Mouse (Mus musculus) splenic B cell, adult 2 months (primary cell): ENCODE data around the gene Thap11.

Source experiments
- DNase-seq: peaks from one replicate; pipeline ENCODE4 v3.0.0-alpha.2; 2011; ENCODE audit warnings: low read depth, low spot score
- H3K27me3 ChIP-seq: 2 replicates; pipeline ENCODE4 v1.6.1; 2012; ENCODE audit warnings: mild to moderate bottlenecking, low read length, moderate library complexity, mixed read lengths; ENCODE audit not compliant: control insufficient read depth, poor library complexity, insufficient read depth, severe bottlenecking
- H3K36me3 ChIP-seq: 2 replicates; pipeline ENCODE4 v1.6.1; 2012; ENCODE audit warnings: mild to moderate bottlenecking, low read length, moderate library complexity, mixed read lengths; ENCODE audit not compliant: control insufficient read depth, poor library complexity, insufficient read depth, severe bottlenecking

The Thap11 gene

DNA sequence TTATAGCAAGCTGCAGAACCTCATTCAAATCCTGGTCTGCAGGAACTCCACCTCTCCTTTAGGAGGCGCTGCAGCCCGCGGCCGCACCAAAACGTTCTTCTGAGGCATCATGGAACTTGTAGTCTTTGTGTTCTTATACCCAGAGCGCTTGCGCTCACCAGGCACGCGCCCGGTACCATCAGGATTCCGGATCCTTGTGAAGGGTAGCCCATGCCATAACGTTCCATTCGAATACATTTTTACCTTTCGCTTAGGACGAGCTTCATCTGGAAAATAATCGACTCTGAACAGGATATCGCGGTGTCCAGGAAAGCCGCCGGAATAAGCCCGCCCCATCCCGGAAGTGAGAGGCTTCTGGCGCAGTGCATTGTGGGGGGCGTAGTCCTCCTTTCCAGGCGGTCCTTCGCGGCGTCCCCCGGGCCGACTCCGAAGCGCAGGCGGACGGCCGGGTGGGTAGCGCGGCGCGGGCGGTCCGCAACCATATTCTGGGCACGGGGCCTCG, at the start of gene Thap11:
Gene Thap11, plus strand, starts transcription at position 418 of the 502 bp plus-strand sequence.
- no peaks in the 10 kb centered on the region for H3K36me3 ChIP-seq
- no peaks in the 10 kb centered on the region for H3K27me3 ChIP-seq
- peak; percentile 92 for DNase-seq

DNA sequence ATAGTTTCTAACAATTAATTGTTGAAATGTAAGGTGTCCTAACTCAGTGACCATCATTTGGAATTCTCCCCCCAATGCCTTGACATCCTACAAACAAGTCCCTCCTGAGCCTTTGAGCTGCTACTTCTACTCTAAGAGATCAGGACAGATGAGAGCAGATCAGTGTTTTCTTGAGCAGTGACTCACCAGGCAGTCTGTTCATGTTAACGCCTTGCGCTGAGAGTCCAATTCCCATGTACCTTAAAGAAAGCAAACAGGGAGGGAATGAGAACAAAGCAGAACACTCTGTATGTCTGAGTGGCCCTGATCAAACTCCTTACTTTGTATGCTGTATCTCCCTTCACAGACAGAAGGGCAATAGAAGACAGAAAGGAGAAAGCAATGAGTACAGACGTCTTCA, 49.6 kb upstream of the Thap11 start:
- DNase-seq, result no peak
- Histone ChIP-seq H3K36me3 (0 out of 2 replicates have a peak, but pooled peaks cover 4% of the 10 kb centered on the region), H3K27me3 (no peaks in the 10 kb centered on the region)

DNA sequence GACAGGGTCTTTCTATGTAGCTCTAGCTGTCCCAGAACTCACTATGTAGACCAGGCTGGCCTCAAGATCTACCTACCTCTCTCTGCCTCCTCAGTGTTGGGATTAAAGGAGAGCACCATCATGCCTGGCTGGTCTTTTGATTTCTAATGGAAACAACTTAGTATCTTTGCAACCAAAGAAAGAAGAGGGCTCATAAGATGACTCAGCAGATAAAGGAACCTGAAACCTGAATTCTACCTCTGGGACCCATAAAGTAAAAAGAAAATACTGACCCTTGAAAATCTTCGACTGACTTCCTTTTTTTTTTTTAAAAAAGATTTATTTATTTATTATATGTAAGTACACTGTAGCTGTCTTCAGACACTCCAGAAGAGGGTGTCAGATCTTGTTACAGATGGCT, 49.0 kb upstream of the Thap11 start:
- H3K36me3 ChIP-seq, result 0 out of 2 replicates have a peak, but pooled peaks cover 4% of the 10 kb centered on the region
- DNase-seq, result no peak
- H3K27me3 ChIP-seq, result no peaks in the 10 kb centered on the region

DNA sequence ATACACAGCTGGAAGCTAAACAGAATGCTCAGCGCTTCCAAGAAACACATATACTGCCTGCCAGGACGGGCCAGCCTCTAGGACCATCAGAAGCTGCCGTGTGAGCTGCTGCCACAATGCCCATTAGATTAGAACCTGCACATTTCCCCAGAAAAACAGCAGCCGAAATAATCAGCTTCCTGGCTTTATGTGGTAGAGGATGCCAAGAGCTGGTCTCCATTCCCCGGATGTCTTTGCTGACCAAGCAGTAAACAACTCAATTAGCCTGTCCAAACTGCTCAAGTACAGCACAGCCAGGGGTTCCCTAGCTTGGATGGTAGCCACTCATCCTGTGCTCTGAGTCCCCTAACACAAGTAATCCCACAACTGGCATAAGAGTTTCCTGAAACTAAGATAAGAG, 47.2 kb upstream of the Thap11 start:
- Histone ChIP-seq H3K36me3 (peaks cover 4% of the 10 kb centered on the region; the same call in 1 of the 2 replicates), H3K27me3 (no peaks in the 10 kb centered on the region)
- DNase-seq, result no peak

DNA sequence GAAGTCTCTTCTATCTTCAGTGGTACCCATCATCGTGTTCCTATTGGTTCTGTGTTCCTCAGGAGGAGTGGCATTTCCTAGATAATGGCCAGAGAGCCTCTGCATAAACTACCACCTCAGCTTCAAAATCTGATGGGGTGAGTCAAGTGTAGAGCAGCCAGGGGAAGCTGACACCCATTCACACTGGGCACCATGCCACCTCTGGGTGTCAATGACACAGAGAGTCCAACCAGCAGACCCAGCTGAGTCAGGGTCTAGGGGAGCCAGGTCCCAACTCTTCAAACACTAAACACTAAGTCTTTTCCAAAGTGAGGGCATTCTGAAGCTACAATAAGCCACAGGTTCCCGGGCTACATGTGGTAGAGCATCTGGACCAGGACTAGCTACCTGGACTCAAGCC, 46.5 kb upstream of the Thap11 start:
- H3K27me3 ChIP-seq, result no peaks in the 10 kb centered on the region
- peaks cover 4% of the 10 kb centered on the region; the same call in 1 of the 2 replicates for H3K36me3 ChIP-seq
- no peak for DNase-seq

DNA sequence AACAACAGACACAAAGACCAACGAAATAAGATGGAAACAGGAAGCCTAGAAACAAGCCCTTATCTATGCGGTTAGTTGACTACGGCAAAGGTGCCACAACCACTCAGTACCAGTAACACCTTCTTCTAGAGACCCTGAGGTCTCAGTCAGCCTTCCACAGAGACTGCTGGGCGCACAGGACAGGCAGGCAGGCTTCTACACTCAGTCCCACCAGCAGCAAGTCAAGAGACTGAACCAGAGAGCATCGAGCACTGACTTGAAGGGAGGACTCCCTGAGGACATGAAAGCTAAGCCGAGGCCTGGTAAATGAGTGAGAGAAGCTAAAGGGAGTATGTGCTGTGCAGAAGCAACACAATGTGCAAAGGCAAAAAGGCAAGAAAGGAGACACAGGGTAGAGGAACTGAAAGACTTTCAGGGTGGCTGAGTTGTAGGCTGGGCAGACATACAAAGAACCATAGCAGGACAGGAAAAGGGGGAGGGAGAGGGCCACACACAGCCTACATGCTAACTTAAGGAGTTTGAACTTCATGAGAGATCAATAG, 44.6 kb upstream of the Thap11 start:
- peaks cover 4% of the 10 kb centered on the region; the same call in 1 of the 2 replicates for H3K36me3 ChIP-seq
- peak; percentile 73 for DNase-seq
- no peaks in the 10 kb centered on the region for H3K27me3 ChIP-seq

DNA sequence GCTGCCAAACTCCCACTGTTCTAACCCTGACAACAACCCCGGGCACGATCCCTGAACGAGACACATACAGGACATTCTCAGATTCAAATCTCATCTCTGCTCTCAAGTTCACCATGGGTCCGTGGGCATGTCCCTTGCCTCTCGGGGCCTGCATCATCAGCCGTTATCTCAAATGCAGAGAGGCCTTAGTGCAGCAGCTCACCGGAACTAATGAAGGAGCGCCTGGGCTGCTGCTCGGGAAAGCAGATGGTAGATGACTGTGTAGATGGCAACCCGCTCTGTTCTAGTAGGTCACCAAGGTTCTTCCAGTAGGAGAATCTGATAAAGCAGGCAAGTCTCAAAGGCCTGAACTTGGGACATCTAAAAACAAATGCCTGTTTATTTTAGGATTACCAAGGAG, 43.9 kb upstream of the Thap11 start:
- H3K27me3 ChIP-seq, result no peaks in the 10 kb centered on the region
- no peak for DNase-seq
- peaks cover 2% of the 10 kb centered on the region; the same call in 1 of the 2 replicates for H3K36me3 ChIP-seq

DNA sequence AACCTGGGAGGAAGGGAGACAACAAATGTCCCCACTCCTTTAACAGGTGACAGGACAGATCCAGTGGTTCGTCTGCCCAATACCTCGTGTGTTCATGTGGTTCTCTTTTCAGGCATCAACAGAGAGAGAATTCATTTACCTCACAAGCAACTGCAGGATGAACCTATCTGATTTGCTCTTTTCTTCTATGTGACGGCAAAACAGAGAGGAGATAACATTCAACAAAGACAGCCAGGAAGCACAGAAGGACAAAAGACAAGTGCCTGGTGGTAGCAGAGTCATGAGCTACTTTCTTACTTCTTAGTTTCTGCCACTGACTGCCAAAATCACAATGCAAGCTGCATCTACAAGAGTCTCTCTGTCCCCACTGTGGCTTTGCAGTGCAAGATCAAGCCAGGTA, 43.4 kb upstream of the Thap11 start:
- no peak for DNase-seq
- Histone ChIP-seq H3K27me3 (no peaks in the 10 kb centered on the region), H3K36me3 (peaks cover 2% of the 10 kb centered on the region; the same call in 1 of the 2 replicates)

DNA sequence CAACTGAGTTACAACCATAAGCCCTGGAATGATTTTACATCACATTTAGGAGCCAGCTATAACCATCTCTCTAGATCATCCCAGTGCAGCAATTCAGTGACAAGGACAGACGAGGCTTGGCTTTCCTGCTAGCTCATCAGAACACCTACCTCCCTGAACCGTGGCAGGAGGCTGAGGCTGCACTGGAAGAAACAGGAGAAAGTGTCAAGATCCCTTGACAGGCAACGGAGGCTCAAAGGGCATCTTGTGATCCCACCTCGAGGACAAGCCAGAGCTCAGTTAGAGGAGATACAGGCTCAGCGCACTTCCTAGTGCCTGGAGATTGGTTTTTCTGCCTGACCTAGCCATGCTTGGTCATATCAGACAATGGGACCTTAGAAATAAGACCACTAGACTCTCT, 42.4 kb upstream of the Thap11 start:
- DNase-seq, result no peak
- Histone ChIP-seq H3K36me3 (peaks cover 2% of the 10 kb centered on the region; the same call in 1 of the 2 replicates), H3K27me3 (no peaks in the 10 kb centered on the region)

DNA sequence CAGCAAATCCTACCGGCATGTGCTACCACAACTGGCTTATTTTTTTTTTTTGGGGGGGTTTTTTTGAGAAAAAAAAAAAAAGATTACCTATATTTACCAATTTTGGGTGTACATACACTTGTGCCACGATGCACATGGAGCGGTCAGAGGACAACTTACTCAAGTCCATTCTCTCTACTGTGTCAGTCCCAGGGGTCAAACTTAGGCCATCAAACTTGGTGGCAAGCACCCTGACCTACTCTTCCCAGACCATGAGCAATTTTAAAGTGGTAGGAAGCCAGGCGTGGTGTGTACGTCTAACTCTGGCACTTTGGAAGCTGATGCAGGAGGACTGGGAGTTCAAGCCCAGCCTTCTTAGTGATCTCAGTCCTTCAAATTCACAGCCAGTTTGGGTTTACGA, 41.7 kb upstream of the Thap11 start:
- Histone ChIP-seq H3K27me3 (no peaks in the 10 kb centered on the region), H3K36me3 (peaks cover 2% of the 10 kb centered on the region; the same call in 1 of the 2 replicates)
- DNase-seq, result no peak

DNA sequence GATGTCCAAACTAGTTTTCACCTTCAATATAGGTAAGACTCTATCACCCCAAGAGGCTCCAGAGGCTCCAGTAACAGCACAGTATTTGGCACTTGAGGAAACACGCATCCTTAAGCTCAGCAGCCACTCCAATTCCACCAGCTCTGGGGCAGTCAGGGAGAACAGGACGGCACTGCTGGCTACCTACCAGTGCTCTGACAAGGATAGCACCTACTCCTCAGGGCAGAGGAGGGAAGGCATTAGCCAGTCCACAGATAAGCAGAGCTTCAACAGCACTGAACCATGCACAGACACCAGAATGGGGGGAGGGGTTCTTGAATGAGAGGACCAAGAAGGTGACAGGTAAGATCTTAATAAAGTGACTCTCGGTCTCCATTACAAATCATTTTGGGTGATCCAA, 35.3 kb upstream of the Thap11 start:
- DNase-seq, result no peak
- Histone ChIP-seq H3K27me3 (no peaks in the 10 kb centered on the region), H3K36me3 (0 out of 2 replicates have a peak, but pooled peaks cover 2% of the 10 kb centered on the region)

DNA sequence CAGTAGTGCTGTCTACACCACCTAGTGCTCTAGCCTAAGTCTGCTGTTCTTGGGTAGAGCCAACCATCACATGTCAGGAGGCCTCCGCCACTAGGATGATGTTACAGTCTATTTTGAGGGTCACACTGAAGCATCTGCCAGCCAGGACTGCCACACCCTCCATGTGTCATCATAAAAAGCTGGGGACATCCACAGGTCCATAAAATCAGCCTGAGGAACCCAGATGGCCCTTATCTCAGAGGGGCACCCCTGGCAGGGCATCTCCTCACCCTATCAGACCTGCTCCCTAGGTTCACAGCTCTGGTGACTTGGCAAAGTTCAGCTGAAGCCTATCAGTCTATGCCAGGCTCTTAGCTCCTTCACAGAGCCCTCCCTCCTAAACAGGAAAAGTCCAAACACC, 34.0 kb upstream of the Thap11 start:
- no peak for DNase-seq
- peaks cover 3% of the 10 kb centered on the region; the same call in 1 of the 2 replicates for H3K36me3 ChIP-seq

DNA sequence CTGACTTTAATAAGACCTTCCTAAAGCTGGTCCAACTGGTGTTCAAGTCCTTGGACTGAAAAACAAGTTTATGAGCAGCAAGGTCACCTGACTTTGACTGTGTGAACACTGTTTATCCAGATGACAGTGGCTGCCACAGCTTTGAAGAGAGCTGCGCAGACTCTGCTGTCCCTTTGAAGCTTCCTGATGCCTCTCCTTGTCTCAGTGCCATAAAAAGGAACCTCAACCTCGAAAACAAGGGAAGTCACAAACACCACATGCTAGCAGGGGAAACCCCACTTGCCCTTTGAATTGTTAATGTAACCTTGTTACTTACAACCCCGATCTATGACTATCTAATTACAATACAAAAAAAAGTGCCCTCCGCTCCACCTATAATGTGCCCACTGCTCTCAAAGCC, 29.4 kb upstream of the Thap11 start:
- no peaks in the 10 kb centered on the region for H3K27me3 ChIP-seq
- DNase-seq, result no peak
- H3K36me3 ChIP-seq, result peaks cover 3% of the 10 kb centered on the region; the same call in 1 of the 2 replicates

More for the DNA sequence above, 34.0 kb upstream of the Thap11 start:
- H3K27me3 ChIP-seq, result no peaks in the 10 kb centered on the region

DNA sequence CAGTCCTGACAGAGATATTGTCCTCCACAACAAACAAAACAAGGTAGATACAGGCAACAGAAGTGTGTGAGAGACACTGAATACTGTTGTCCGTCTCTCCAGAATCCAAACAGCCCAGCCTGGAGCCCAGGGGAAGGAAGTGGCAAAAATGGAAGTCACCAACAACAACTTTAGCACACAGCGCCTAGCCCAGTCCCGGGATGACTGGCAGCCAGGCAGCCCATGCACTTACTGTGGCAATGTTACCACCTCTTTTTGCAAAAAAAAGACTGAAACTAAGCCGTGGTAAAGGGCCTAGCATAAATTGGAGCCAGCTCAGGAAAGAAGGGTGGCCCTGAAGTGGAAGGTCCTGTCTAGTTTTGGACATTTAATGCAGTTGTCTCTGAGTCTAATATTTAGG, 28.6 kb upstream of the Thap11 start:
- H3K27me3 ChIP-seq, result no peaks in the 10 kb centered on the region
- peaks cover 3% of the 10 kb centered on the region; the same call in 1 of the 2 replicates for H3K36me3 ChIP-seq
- DNase-seq, result no peak

DNA sequence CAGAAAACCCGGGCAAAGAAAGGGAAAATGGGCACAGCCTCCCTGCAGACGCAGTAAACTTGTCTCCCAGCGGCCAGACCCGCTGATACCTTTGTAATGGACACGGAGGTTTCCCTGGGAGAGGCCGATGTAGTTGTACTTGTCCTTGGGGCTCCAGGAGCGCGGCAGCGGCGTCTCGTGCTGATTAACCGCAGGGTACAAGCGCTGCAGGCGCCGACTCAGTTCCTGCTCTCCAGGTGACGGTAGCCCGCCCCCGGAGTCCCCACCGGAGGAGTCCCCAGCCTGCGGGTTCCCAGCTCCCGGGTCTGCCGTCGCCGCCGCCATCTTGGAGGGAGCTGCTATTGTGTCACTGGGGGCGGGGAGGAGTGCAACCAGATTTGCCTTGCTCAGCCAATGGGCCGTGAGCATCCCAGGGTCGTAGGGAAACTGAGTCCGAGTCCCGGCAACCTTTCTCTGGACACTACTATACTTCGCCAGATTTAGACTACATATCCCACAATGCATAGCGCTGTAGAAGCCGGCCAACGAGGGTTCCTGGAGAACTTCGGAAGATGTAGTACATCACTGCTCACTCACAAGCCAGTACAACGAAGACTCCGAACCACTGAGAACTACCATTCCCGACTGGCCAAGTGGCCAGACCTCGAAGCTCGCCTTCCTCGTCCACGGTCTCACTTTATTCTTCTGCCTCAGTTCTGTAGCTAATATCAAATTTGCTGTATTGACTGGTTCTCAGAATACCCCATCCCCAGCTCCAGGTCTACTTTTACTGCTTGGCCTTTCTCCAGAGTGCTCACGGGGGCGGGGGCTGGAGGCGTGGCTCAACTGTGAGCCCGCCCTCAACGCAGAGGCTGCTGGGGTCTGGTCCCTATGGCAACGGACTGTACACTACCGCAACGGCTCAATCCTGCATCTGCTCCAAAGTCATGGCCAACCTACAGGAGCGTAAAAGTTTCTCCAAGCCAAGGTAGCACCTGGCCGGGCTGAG, 27.8 kb upstream of the Thap11 start, which contains the start of the genes Ranbp10 and Tsnaxip1:
Gene Ranbp10, minus strand, starts transcription at position 490 of the 988 bp plus-strand sequence.
Gene Tsnaxip1, plus strand, starts transcription at position 871 of the 988 bp plus-strand sequence.
- H3K36me3 ChIP-seq, result peaks cover 3% of the 10 kb centered on the region; the same call in 1 of the 2 replicates
- H3K27me3 ChIP-seq, result no peaks in the 10 kb centered on the region
- DNase-seq, result peak; percentile 99
